Comparison of ENCODE assay signal across 16 mouse cellular contexts in the genomic region with DNA sequence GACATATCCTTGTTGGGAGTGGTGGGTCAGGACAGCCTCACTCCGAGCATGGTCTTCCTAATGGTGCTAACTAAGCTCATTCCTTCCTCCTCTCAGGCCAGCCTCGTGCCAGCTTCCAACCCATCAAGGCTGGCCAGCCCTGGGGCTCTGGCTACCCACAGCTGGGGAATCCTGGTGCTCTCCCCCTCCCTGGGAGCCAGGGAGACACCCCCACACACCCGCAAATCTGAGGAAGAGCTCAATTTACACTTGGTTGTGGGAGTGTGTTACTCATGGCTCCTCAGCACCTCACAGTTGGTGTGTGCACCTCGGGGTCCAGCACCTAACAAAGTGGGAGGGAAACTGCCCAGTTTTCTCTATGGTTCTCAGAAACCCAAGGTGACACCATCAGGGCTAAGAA. TPM values are rescaled to one million over a fixed set of nuclear protein-coding genes. Genes with fewer than 3 reads are reported as not detected.
DNase-seq lines count a peak whose midpoint lies in the region; ATAC-seq and TF ChIP-seq lines count a peak whose summit lies in the region.
"Had no signal": no experiment of that assay in that cellular context is flagged by ENCODE, and none has a peak within 500 bp of the region (broad histone marks: within the 10 kb centered on the region; RNA-seq: fewer than 3 reads in every experiment).

No protein-coding gene starts in this region.

- H3K27me3 ChIP-seq in heart, embryonic 10.5 days (ENCODE audit: insufficient read depth, poor library complexity, severe bottlenecking), result no peaks in the 10 kb centered on the region
- H3K27me3 ChIP-seq in heart, adult 2 months (ENCODE audit: control insufficient read depth, insufficient read depth, low read length), result no peaks in the 10 kb centered on the region
- no peaks in the 10 kb centered on the region for H3K27me3 ChIP-seq in neural tube, embryonic 13.5 days
- no peaks in the 10 kb centered on the region for H3K27me3 ChIP-seq in limb, embryonic 10.5 days (ENCODE audit: low read depth, poor library complexity, severe bottlenecking)
- H3K27me3 ChIP-seq in stomach, postnatal 0 days (ENCODE audit: control insufficient read depth, insufficient read depth, low read length), result no peaks in the 10 kb centered on the region

- H3K4me1 ChIP-seq in heart, embryonic 10.5 days, result peaks cover 82% of the 10 kb centered on the region
- peaks cover 3% of the 10 kb centered on the region; the same call in 1 of the 2 replicates for H3K4me1 ChIP-seq in heart, adult 2 months (ENCODE audit: control insufficient read depth, insufficient read depth, low read length)
- peaks cover 72% of the 10 kb centered on the region for H3K4me1 ChIP-seq in neural tube, embryonic 13.5 days (replicated peaks)
- peaks cover 73% of the 10 kb centered on the region for H3K4me1 ChIP-seq in limb, embryonic 10.5 days
- no peaks in the 10 kb centered on the region; the same call in 1 of the 2 replicates for H3K4me1 ChIP-seq in stomach, postnatal 0 days (replicated peaks; ENCODE audit: control insufficient read depth, insufficient read depth)

- TF ChIP-seq POLR2A in heart, adult 2 months (IDR thresholded peaks at IDR 0.05; ENCODE audit: insufficient read depth, low read depth, low read length), result no peak

- intact Hi-C loops in heart, adult 2 months (cut with DNase I), result no loop called here

- no peak for TF ChIP-seq CTCF in heart, adult 2 months (IDR thresholded peaks at IDR 0.05)
- TF ChIP-seq CTCF in stomach, postnatal 0 days (IDR thresholded peaks at IDR 0.05; ENCODE audit: low read depth), result no peak

- ATAC-seq in neural tube, embryonic 13.5 days (ENCODE audit: low read depth), result no peak
- no peak for ATAC-seq in stomach, postnatal 0 days (ENCODE audit: low FRiP score, low TSS enrichment)
- no peak for ATAC-seq in erythroblast, adult 5-6 weeks (replicated peaks; ENCODE audit: low FRiP score, poor library complexity, severe bottlenecking)

- H3K4me3 ChIP-seq in heart, embryonic 10.5 days, result no peak overlapping the region
- no peak overlapping the region for H3K4me3 ChIP-seq in heart, adult 2 months
- H3K4me3 ChIP-seq in neural tube, embryonic 13.5 days, result no peak overlapping the region
- H3K4me3 ChIP-seq in limb, embryonic 10.5 days, result no peak overlapping the region
- no peak overlapping the region for H3K4me3 ChIP-seq in stomach, postnatal 0 days (ENCODE audit: low read depth, low read length)
- H3K4me3 ChIP-seq: erythroblast, embryonic 14.5 days had no signal

- peak overlapping the region; percentile 85 for H3K27ac ChIP-seq in heart, embryonic 10.5 days
- no peak overlapping the region for H3K27ac ChIP-seq in heart, adult 2 months
- peak overlapping the region; percentile 85 for H3K27ac ChIP-seq in neural tube, embryonic 13.5 days (replicated peaks)
- H3K27ac ChIP-seq in limb, embryonic 10.5 days, result peak overlapping the region; percentile 53; the same call in 1 of the 2 replicates
- H3K27ac ChIP-seq in stomach, postnatal 0 days (replicated peaks), result 0 out of 2 replicates have a peak overlapping the region, but pooled peaks have one; percentile 8

- H3K36me3 ChIP-seq in heart, embryonic 10.5 days, result peaks cover 8% of the 10 kb centered on the region; the same call in 1 of the 2 replicates
- H3K36me3 ChIP-seq in heart, adult 2 months (ENCODE audit: control insufficient read depth, insufficient read depth, low read length), result no peaks in the 10 kb centered on the region
- no peaks in the 10 kb centered on the region for H3K36me3 ChIP-seq in neural tube, embryonic 13.5 days
- no peaks in the 10 kb centered on the region for H3K36me3 ChIP-seq in limb, embryonic 10.5 days
- no peaks in the 10 kb centered on the region for H3K36me3 ChIP-seq in stomach, postnatal 0 days (ENCODE audit: control insufficient read depth, insufficient read depth, low read length)

- no peak overlapping the region for H3K4me2 ChIP-seq in neural tube, embryonic 13.5 days
- H3K4me2 ChIP-seq in stomach, postnatal 0 days (replicated peaks; ENCODE audit: low read depth), result no peak overlapping the region
- H3K4me2 ChIP-seq: lung, embryonic 14.5 days had no signal

- no peak overlapping the region for H3K9ac ChIP-seq in heart, adult 2 months (ENCODE audit: low read depth, low read length)
- H3K9ac ChIP-seq in neural tube, embryonic 13.5 days, result peak overlapping the region; percentile 14; the same call in 1 of the 2 replicates
- H3K9ac ChIP-seq in stomach, postnatal 0 days (ENCODE audit: low read length), result no peak overlapping the region
- H3K9ac ChIP-seq: lung, embryonic 14.5 days had no signal

- TF ChIP-seq EP300 in heart, adult 2 months (IDR thresholded peaks at IDR 0.05; ENCODE audit: insufficient read depth, low read depth, low read length), result no peak
- no peak for TF ChIP-seq EP300 in stomach, postnatal 0 days (optimal IDR thresholded peaks at IDR 0.05)

- H3K79me2 ChIP-seq in heart, adult 2 months (replicated peaks; ENCODE audit: control insufficient read depth, insufficient read depth, low read length), result no peaks in the 10 kb centered on the region

- 0 out of 2 replicates have a peak, but pooled peaks cover 2% of the 10 kb centered on the region for H3K9me3 ChIP-seq in heart, embryonic 10.5 days
- H3K9me3 ChIP-seq in neural tube, embryonic 13.5 days, result no peaks in the 10 kb centered on the region
- no peaks in the 10 kb centered on the region for H3K9me3 ChIP-seq in limb, embryonic 10.5 days (replicated peaks)
- H3K9me3 ChIP-seq in stomach, postnatal 0 days (ENCODE audit: control insufficient read depth, low read length), result no peaks in the 10 kb centered on the region

- no peak for DNase-seq in heart, embryonic 10.5 days (ENCODE audit: low spot score)
- DNase-seq in heart, adult 2 months, result no peak
- no peak for DNase-seq in neural tube, embryonic 10.5 days (ENCODE audit: extremely low spot score, low spot score)
- DNase-seq in limb, embryonic 10.5 days (ENCODE audit: low spot score), result no peak
- no peak for DNase-seq in stomach, postnatal 0 days (ENCODE audit: low spot score)
- no peak for DNase-seq in testis, postnatal 10 days (ENCODE audit: low spot score)
- DNase-seq: adrenal gland, postnatal 10 days; cerebellum, adult 11-12 months; kidney, adult 18-20 months; layer of hippocampus, postnatal 36 days; lung, embryonic 14.5 days had no signal

- 43% methylated on average over 4 of the region's 4 CpGs for WGBS in heart, embryonic 10.5 days
- whole genome bisulfite sequencing in heart, adult 2 months, result 46% methylated on average over 4 of the region's 4 CpGs
- WGBS in neural tube, embryonic 13.5 days, result 62% methylated on average over 4 of the region's 4 CpGs
- WGBS in limb, embryonic 10.5 days, result 64% methylated on average over 4 of the region's 4 CpGs
- 54% methylated on average over 4 of the region's 4 CpGs for WGBS in stomach, postnatal 0 days

RNA-seq across cellular contexts. Expression of a gene that starts 22.3 kb away (rescaled TPM):
- polyA plus RNA-seq in heart, embryonic 10.5 days (2016; fragmentation: Nextera tagmentation; extraction: Ambion mirVana), result 11.1 and 11.8 TPM in 2 replicates
- 1 to 10 TPM; 4.5 to 5.5 TPM for total RNA-seq in heart, adult 2 months (2021)
- 20.4 and 23.2 TPM in 2 replicates for polyA plus RNA-seq in heart, adult 2 months (2012; rRNA removed)
- 12.0 and 12.6 TPM in 2 replicates for polyA plus RNA-seq in neural tube, embryonic 13.5 days (2015; fragmentation: Nextera tagmentation; extraction: Ambion mirVana)
- polyA plus RNA-seq in limb, embryonic 10.5 days (2016; fragmentation: Nextera tagmentation; extraction: Ambion mirVana), result 1.8 and 3.2 TPM in 2 replicates
- 1.5 and 1.7 TPM in 2 replicates for polyA plus RNA-seq in stomach, postnatal 0 days (2015; fragmentation: Nextera tagmentation; extraction: Ambion mirVana)
- 0.21 TPM in 1 of 2 replicates, not detected in the other for total RNA-seq in erythroblast, adult 5-6 weeks (2015; ENCODE audit: low replicate concordance)
- under 0.01 and 0.43 TPM in 2 replicates for total RNA-seq in erythroblast, adult 5-6 weeks (2017; ENCODE audit: low replicate concordance)

RNA-seq across cellular contexts. Expression of a gene that starts 42.2 kb away (rescaled TPM):
- polyA plus RNA-seq in heart, embryonic 10.5 days (2016; fragmentation: Nextera tagmentation; extraction: Ambion mirVana), result 0.54 TPM in 1 of 2 replicates, not detected in the other
- total RNA-seq in heart, adult 2 months (2021), result not detected
- polyA plus RNA-seq in heart, adult 2 months (2012; rRNA removed), result 0.47 and 0.61 TPM in 2 replicates
- 0.68 TPM in 1 of 2 replicates, not detected in the other for polyA plus RNA-seq in neural tube, embryonic 13.5 days (2015; fragmentation: Nextera tagmentation; extraction: Ambion mirVana)
- not detected in 2 replicates for polyA plus RNA-seq in limb, embryonic 10.5 days (2016; fragmentation: Nextera tagmentation; extraction: Ambion mirVana)
- 0.16 and 0.27 TPM in 2 replicates for polyA plus RNA-seq in stomach, postnatal 0 days (2015; fragmentation: Nextera tagmentation; extraction: Ambion mirVana)
- total RNA-seq in erythroblast, adult 5-6 weeks (2015; ENCODE audit: low replicate concordance), result not detected in 2 replicates
- not detected in 2 replicates for total RNA-seq in erythroblast, adult 5-6 weeks (2017; ENCODE audit: low replicate concordance)
- total RNA-seq: adrenal gland, postnatal 10 days; layer of hippocampus, postnatal 36 days; megakaryocyte-erythroid progenitor cell, adult 5-6 weeks had no signal
- polyA plus RNA-seq: erythroblast, embryonic 14.5 days; gonadal fat pad, adult 2 months had no signal

RNA-seq across cellular contexts. Expression of a gene that starts 43.2 kb away (rescaled TPM):
- polyA plus RNA-seq in heart, embryonic 10.5 days (2016; fragmentation: Nextera tagmentation; extraction: Ambion mirVana), result 0.55 and 0.84 TPM in 2 replicates
- total RNA-seq in heart, adult 2 months (2021), result not detected
- polyA plus RNA-seq in heart, adult 2 months (2012; rRNA removed), result 0.61 and 1.2 TPM in 2 replicates
- 0.57 and 0.87 TPM in 2 replicates for polyA plus RNA-seq in neural tube, embryonic 13.5 days (2015; fragmentation: Nextera tagmentation; extraction: Ambion mirVana)
- not detected in 2 replicates for polyA plus RNA-seq in limb, embryonic 10.5 days (2016; fragmentation: Nextera tagmentation; extraction: Ambion mirVana)
- polyA plus RNA-seq in stomach, postnatal 0 days (2015; fragmentation: Nextera tagmentation; extraction: Ambion mirVana), result 0.06 TPM in 1 of 2 replicates, not detected in the other
- not detected in 2 replicates for total RNA-seq in erythroblast, adult 5-6 weeks (2015; ENCODE audit: low replicate concordance)
- not detected in 2 replicates for total RNA-seq in erythroblast, adult 5-6 weeks (2017; ENCODE audit: low replicate concordance)
- total RNA-seq: adrenal gland, postnatal 10 days; megakaryocyte-erythroid progenitor cell, adult 5-6 weeks had no signal
- polyA plus RNA-seq: erythroblast, embryonic 14.5 days had no signal

RNA-seq across cellular contexts. Expression of a gene that starts 45.1 kb away (rescaled TPM):
- not detected in 2 replicates for polyA plus RNA-seq in heart, embryonic 10.5 days (2016; fragmentation: Nextera tagmentation; extraction: Ambion mirVana)
- total RNA-seq in heart, adult 2 months (2021), result 1 to 10 TPM; 1.4 to 2.5 TPM
- polyA plus RNA-seq in heart, adult 2 months (2012; rRNA removed), result 6.3 and 8.2 TPM in 2 replicates
- 0.45 TPM in 1 of 2 replicates, not detected in the other for polyA plus RNA-seq in neural tube, embryonic 13.5 days (2015; fragmentation: Nextera tagmentation; extraction: Ambion mirVana)
- not detected in 2 replicates for polyA plus RNA-seq in limb, embryonic 10.5 days (2016; fragmentation: Nextera tagmentation; extraction: Ambion mirVana)
- polyA plus RNA-seq in stomach, postnatal 0 days (2015; fragmentation: Nextera tagmentation; extraction: Ambion mirVana), result 18.1 and 18.5 TPM in 2 replicates
- not detected in 2 replicates for total RNA-seq in erythroblast, adult 5-6 weeks (2015; ENCODE audit: low replicate concordance)
- not detected in 2 replicates for total RNA-seq in erythroblast, adult 5-6 weeks (2017; ENCODE audit: low replicate concordance)
- total RNA-seq: megakaryocyte-erythroid progenitor cell, adult 5-6 weeks had no signal
